Comparison of ENCODE assay signal across 14 mouse cellular contexts in genomic region chr11:64125471-64125870, GRCm38 (mm10).
"Had no signal": no experiment of that assay in that cellular context is flagged by ENCODE, and none has a peak within 500 bp of the region (broad histone marks: within the 10 kb centered on the region; RNA-seq: fewer than 3 reads in every experiment).

No protein-coding gene starts in this region.

- DNase-seq: gastrocnemius, adult 2 months; gastrocnemius, postnatal 10 days; gastrocnemius, postnatal 36 days; heart, adult 18-20 months; heart, postnatal 14 days; heart, postnatal 36 days; kidney, adult 11 months; kidney, adult 2 months; kidney, adult 9 months; kidney, postnatal 14 days; kidney, postnatal 36 days; layer of hippocampus, adult 9-11 months; layer of hippocampus, postnatal 36 days; left cerebral cortex, postnatal 4 days had no signal
